Mouse (Mus musculus) liver, postnatal 0 days (tissue): ENCODE data around the gene Hspa1a.

Experiments used
- CTCF ChIP-seq: sonication (generic); IDR thresholded peaks from 2 replicates; pipeline ENCODE4 v1.5.1; 2016; ENCODE audit warnings: antibody characterized with exemption, low read depth
- EP300 ChIP-seq: IDR thresholded peaks from 2 replicates; pipeline ENCODE4 v1.6.1; 2016; ENCODE audit warnings: antibody characterized with exemption, low read depth, mild to moderate bottlenecking

- TF ChIP-seq CTCF: peak; percentile 82
- TF ChIP-seq EP300: no peak
Measured at GRCm38 (mm10) chr17:34980655-34981054, 8.7 kb upstream of the Hspa1a start.
